Mouse (Mus musculus): ENCODE results near the gene Cldn4.

DNA sequence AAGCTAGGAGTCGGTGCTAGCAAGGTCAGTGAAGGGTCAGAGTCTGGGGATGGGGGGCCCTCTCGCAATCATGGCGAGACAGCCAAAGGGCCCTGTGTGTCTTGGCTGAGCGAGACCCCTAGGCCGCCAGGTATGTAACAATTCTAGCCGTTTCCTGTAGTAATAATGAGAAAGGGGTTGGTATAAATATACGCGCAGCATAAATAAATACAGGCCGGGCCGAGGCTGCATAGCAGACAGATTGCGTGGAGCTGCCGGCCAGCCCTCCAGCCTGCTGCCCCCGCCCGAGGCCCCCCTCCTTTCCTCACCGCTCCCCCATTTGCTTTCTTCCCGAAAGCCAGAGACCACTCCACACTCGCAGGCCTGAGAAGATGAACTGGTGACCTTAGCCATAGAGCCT lies 49.1 kb downstream of the Cldn4 start:
- TF ChIP-seq EP300 (IDR thresholded peaks at IDR 0.05; ENCODE audit: insufficient read depth, low read depth, low read length) (no peak), POLR2A (IDR thresholded peaks at IDR 0.05; ENCODE audit: insufficient read depth, low read length) (no peak), CTCF (IDR thresholded peaks at IDR 0.05; ENCODE audit: low read depth, low read length) (no peak)
